1 mouse cellular context compared by ENCODE assay signal in the genomic region with DNA sequence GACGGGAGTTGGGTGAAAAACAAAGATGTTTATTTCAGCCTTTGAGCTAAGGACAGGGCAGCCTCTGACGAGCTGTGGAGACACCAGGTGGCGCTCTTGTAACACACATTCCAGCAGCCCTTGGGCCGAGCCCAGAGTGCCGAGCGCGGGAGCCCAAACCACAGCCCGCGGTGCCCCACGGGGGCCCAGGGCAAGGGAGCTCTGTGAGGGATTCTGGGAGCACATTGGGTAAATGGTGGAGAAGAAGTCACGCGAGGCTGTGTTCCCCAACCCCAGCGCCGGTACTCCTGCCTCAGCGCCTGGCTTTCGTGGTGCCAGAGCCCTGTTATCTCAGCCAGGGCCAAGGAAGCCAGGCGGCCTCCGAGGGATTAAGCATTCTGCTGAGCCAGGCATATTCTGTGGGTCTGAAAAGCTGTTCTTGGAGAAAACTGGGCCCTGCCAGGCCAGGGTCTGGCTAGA.
A peak's percentile ranks its signal among the peaks of the same experiment; 100 is the strongest.
TF ChIP-seq lines count a peak whose summit lies in the region.

No protein-coding gene starts in this region.

TF ChIP-seq in MEL, 35 proteins besides CTCF, POLR2A, EP300 and RAD21 (continued from another document):
- TF ChIP-seq BHLHE40 (IDR thresholded peaks at IDR 0.05; ENCODE audit: borderline replicate concordance, low read depth, low read length) (no peak), GATA1 (IDR thresholded peaks at IDR 0.05; ENCODE audit: low read depth, low read length) (no peak), E2F4 (IDR thresholded peaks at IDR 0.05; ENCODE audit: borderline replicate concordance, low read depth, low read length) (no peak), RCOR1 (IDR thresholded peaks at IDR 0.05; ENCODE audit: low read depth, low read length) (no peak), TBP (IDR thresholded peaks at IDR 0.05; ENCODE audit: low read depth, low read length) (no peak), ZC3H11A (IDR thresholded peaks at IDR 0.05; ENCODE audit: low read depth, low read length) (peak; percentile 97)
